Mouse (Mus musculus) liver, adult 2 months (tissue): ENCODE measurements around the gene Prss16.

ENCODE experiments used
- CTCF ChIP-seq: fragments of 200-500 bp; IDR thresholded peaks from 2 replicates; pipeline ENCODE4 v1.5.1; 2011; ENCODE audit warnings: low read depth, low read length, control low read depth
- POLR2A ChIP-seq: fragments of 200-500 bp; IDR thresholded peaks from 2 replicates; pipeline ENCODE4 v1.6.1; 2011; ENCODE audit warnings: low read length, control low read depth; ENCODE audit not compliant: insufficient read depth; ENCODE audit errors: extremely low read depth

GRCm38 (mm10) chr13:22006334-22007120 lies 3.0 kb downstream of the Prss16 start:
- TF ChIP-seq CTCF: no peak
- TF ChIP-seq POLR2A: no peak
